Mouse (Mus musculus) ES-Bruce4 (cell line): ENCODE data around the gene Uhrf1. TPM values are rescaled to one million over a fixed set of nuclear protein-coding genes. Genes with fewer than 3 reads are reported as not detected.
A peak's percentile ranks its signal among the peaks of the same experiment; 100 is the strongest.

Experiments used
- H3K27ac ChIP-seq: 2 replicates; pipeline ENCODE4 v1.5.1; 2012; ENCODE audit warnings: low read length, inconsistent platforms; ENCODE audit not compliant: insufficient read depth
- H3K27me3 ChIP-seq: 2 replicates; pipeline ENCODE4 v1.6.1; 2012; ENCODE audit warnings: mild to moderate bottlenecking, low read length, inconsistent platforms; ENCODE audit not compliant: control insufficient read depth, poor library complexity, insufficient read depth, severe bottlenecking
- H3K36me3 ChIP-seq: 2 replicates; pipeline ENCODE4 v1.6.1; 2012; ENCODE audit warnings: inconsistent platforms, mild to moderate bottlenecking, low read length, moderate library complexity; ENCODE audit not compliant: control insufficient read depth, poor library complexity, insufficient read depth, severe bottlenecking
- H3K4me1 ChIP-seq: one replicate; pipeline ENCODE4 v1.8.1; 2011; ENCODE audit warnings: low read length; ENCODE audit not compliant: control insufficient read depth, insufficient read depth
- H3K4me3 ChIP-seq: 2 replicates; pipeline ENCODE4 v1.5.1; 2011; ENCODE audit warnings: low read depth, mild to moderate bottlenecking, low read length
- H3K9ac ChIP-seq: 2 replicates; pipeline ENCODE4 v1.6.1; 2012; ENCODE audit warnings: low read depth, mild to moderate bottlenecking, inconsistent platforms; ENCODE audit not compliant: poor library complexity, severe bottlenecking
- H3K9me3 ChIP-seq: replicated peaks from 2 replicates; pipeline ENCODE4 v1.6.1; 2012; ENCODE audit warnings: mild to moderate bottlenecking, low read length, inconsistent platforms; ENCODE audit not compliant: control insufficient read depth, poor library complexity, insufficient read depth, severe bottlenecking
- CTCF ChIP-seq: IDR thresholded peaks from one replicate; pipeline ENCODE4 v1.8.1; 2011; ENCODE audit warnings: low read depth, low read length
- EP300 ChIP-seq: IDR thresholded peaks from 2 replicates; pipeline ENCODE4 v1.6.1; 2011; ENCODE audit warnings: low read depth, low read length; ENCODE audit not compliant: insufficient read depth
- POLR2A ChIP-seq: IDR thresholded peaks from one replicate; pipeline ENCODE4 v1.8.1; 2011; ENCODE audit warnings: low read length; ENCODE audit not compliant: insufficient read depth
- polyA plus RNA-seq: library from polyadenylated mRNA; stranded (reverse); fragments of >200 nt; gene quantifications from 2 replicates; pipeline ENCODE4 v1.2.4, GENCODE M21; 2011; ENCODE audit warnings: low read depth; ENCODE audit not compliant: missing spikeins, insufficient read depth, insufficient read length

Gene Uhrf1
- polyA plus RNA-seq, 1 experiment: 162 TPM

GRCm38 (mm10) chr17:56273986-56274385, 29.1 kb upstream of the Uhrf1 start:
- TF ChIP-seq EP300 (no peak), CTCF (no peak), POLR2A (no peak)
- Histone ChIP-seq H3K4me1 (no peaks in the 10 kb centered on the region), H3K27me3 (no peaks in the 10 kb centered on the region), H3K9me3 (no peaks in the 10 kb centered on the region), H3K9ac (no peak overlapping the region), H3K36me3 (peaks cover 4% of the 10 kb centered on the region), H3K4me3 (no peak overlapping the region), H3K27ac (no peak overlapping the region)

DNA sequence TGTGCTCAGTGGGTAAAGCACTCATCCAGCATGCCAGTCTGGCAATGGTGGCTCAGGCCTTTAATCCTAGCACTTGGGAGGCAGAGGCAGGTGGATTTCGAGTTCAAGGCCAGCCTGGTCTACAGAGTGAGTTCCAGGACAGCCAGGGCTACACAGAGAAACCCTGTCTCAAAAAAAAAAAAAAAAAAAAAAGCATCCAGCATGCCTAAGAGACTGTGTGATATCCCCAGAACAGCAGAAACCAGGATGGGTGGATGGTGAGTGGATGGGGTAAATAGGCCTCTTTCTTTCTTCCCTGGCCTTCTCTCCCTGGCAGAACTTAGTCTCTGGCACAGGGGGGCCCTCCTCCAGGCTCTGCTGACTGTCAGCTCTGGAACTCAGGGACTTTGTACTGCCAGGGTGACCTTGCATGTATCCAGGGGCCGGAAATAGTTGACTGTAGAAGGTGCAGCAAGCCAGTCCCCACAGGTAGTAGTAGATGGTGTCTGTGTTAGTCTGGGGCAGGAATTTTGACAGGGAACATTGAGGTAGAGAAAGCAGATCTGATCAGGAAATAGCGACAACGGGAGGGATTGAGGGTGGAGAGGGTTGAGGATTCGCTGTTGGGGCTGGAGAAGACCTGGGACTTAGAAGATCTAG, 27.2 kb upstream of the Uhrf1 start:
- H3K36me3 ChIP-seq: peaks cover 6% of the 10 kb centered on the region

GRCm38 (mm10) chr17:56276643-56277566, 26.2 kb upstream of the Uhrf1 start, which contains the start of gene Ticam1:
Gene Ticam1, minus strand, starts transcription at chr17:56276786.
- Histone ChIP-seq H3K36me3 (peaks cover 6% of the 10 kb centered on the region), H3K4me1 (peaks cover 3% of the 10 kb centered on the region), H3K9me3 (no peaks in the 10 kb centered on the region), H3K9ac (peak within 1 kb of the TSS; percentile 62), H3K4me3 (peak within 1 kb of the TSS; percentile 86), H3K27ac (peak within 1 kb of the TSS; percentile 52), H3K27me3 (no peaks in the 10 kb centered on the region)
- TF ChIP-seq CTCF (no peak), POLR2A (no peak)

More for the DNA sequence above, 27.2 kb upstream of the Uhrf1 start:
- peak overlapping the region; percentile 86 for H3K4me3 ChIP-seq
- H3K4me1 ChIP-seq: peaks cover 3% of the 10 kb centered on the region
- 0 out of 2 replicates have a peak overlapping the region, but pooled peaks have one; percentile 26 for H3K27ac ChIP-seq
- no peaks in the 10 kb centered on the region for H3K9me3 ChIP-seq
- TF ChIP-seq CTCF (no peak), POLR2A (no peak), EP300 (no peak)
- peak overlapping the region; percentile 62 for H3K9ac ChIP-seq
- no peaks in the 10 kb centered on the region for H3K27me3 ChIP-seq

GRCm38 (mm10) chr17:56277567-56277893, 25.6 kb upstream of the Uhrf1 start:
- H3K36me3 ChIP-seq: peaks cover 6% of the 10 kb centered on the region
- H3K4me3 ChIP-seq: no peak overlapping the region
- 0 out of 2 replicates have a peak overlapping the region, but pooled peaks have one; percentile 62 for H3K9ac ChIP-seq
- peaks cover 3% of the 10 kb centered on the region for H3K4me1 ChIP-seq
- TF ChIP-seq POLR2A (no peak), EP300 (no peak), CTCF (no peak)
- H3K27me3 ChIP-seq: no peaks in the 10 kb centered on the region
- H3K27ac ChIP-seq: peak overlapping the region; percentile 52; the same call in 1 of the 2 replicates
- H3K9me3 ChIP-seq: no peaks in the 10 kb centered on the region

DNA sequence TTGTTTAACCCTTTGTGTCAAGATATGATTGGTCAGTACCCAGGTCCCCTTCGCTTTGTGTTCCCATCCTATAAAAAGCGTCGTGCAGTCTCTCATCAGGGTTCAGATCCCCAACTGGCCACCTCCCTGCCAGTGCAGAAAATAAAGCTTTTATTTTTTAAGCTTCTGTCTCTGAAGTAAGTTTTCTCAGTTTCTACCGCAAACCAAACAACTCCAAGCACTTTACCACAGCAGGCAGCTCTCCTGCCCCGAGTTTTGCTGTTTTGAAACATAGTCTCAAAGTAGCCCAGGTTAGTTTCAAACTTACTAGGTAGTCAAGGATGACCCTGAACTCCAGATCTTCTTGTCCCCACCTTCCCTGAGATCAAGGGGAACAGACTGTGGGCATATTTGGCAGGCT, 24.8 kb upstream of the Uhrf1 start:
- no peaks in the 10 kb centered on the region for H3K27me3 ChIP-seq
- no peaks in the 10 kb centered on the region for H3K9me3 ChIP-seq
- peaks cover 3% of the 10 kb centered on the region for H3K4me1 ChIP-seq
- no peak overlapping the region for H3K4me3 ChIP-seq
- peaks cover 6% of the 10 kb centered on the region for H3K36me3 ChIP-seq
- no peak overlapping the region for H3K27ac ChIP-seq
- H3K9ac ChIP-seq: no peak overlapping the region
- TF ChIP-seq EP300: no peak
- TF ChIP-seq POLR2A: no peak
- no peak for TF ChIP-seq CTCF
